Mouse (Mus musculus) layer of hippocampus, postnatal 10 days (tissue): ENCODE data around the gene Bag2. TPM values are rescaled to one million over a fixed set of nuclear protein-coding genes. Genes with fewer than 3 reads are reported as not detected.
A peak's percentile ranks its signal among the peaks of the same experiment; 100 is the strongest.

Experiments
- DNase-seq, 2 experiments: peaks; one replicate each; pipeline ENCODE4 v3.0.0; 2021; ENCODE audit warnings: low spot score in 2 of 2
- long read RNA-seq: library from polyadenylated mRNA; stranded (forward); transcript quantifications from one replicate; pipeline ENCODE4 v2.0.0, GENCODE M21; 2023
- total RNA-seq, 2 experiments: library from RNA; stranded (reverse); gene quantifications; 2 replicates each; pipeline ENCODE4 v1.2.3; 2021

The Bag2 gene
- 10 to 100 TPM; 16.6 to 20.9 TPM for total RNA-seq
- long read RNA-seq, transcript Bag2-201 (3 exons, 1,860 nt): major isoform, 10 of 34 reads
- long read RNA-seq, partial matches to known transcripts: 8 of 34 reads
- long read RNA-seq, other reads (novel, unspliced or antisense): 13 of 34 reads

GRCm38 (mm10) chr1:33757491-33758041, at the start of gene Bag2:
Gene Bag2, minus strand, starts transcription at chr1:33757795.
- peak; percentile 60 to 74 for DNase-seq

- no peak for DNase-seq
Observed at GRCm38 (mm10) chr1:33803323-33803722, 45.7 kb upstream of the Bag2 start.

- DNase-seq: no peak
Observed at GRCm38 (mm10) chr1:33799620-33800019, 42.0 kb upstream of the Bag2 start.

- DNase-seq: no peak
Observed at GRCm38 (mm10) chr1:33788493-33788892, 30.9 kb upstream of the Bag2 start.

- no peak for DNase-seq
Observed at GRCm38 (mm10) chr1:33788072-33788471, 30.5 kb upstream of the Bag2 start.

GRCm38 (mm10) chr1:33784561-33784960, 27.0 kb upstream of the Bag2 start:
- DNase-seq: no peak

- DNase-seq: peak in 1 of 2 experiments; percentile 25
Observed at GRCm38 (mm10) chr1:33776175-33776611, 18.6 kb upstream of the Bag2 start.

GRCm38 (mm10) chr1:33772106-33772505, 14.5 kb upstream of the Bag2 start:
- DNase-seq: no peak

GRCm38 (mm10) chr1:33771621-33772020, 14.0 kb upstream of the Bag2 start:
- DNase-seq: no peak

GRCm38 (mm10) chr1:33768827-33769226, 11.2 kb upstream of the Bag2 start:
- DNase-seq: no peak

- no peak for DNase-seq
Observed at GRCm38 (mm10) chr1:33768091-33768787, 10.6 kb upstream of the Bag2 start.

GRCm38 (mm10) chr1:33766520-33767508, 9.2 kb upstream of the Bag2 start:
- DNase-seq: no peak

- DNase-seq: no peak
Observed at GRCm38 (mm10) chr1:33765468-33766080, 8.0 kb upstream of the Bag2 start.

- DNase-seq: no peak
Observed at GRCm38 (mm10) chr1:33763826-33764225, 6.2 kb upstream of the Bag2 start.

- DNase-seq: no peak
Observed at GRCm38 (mm10) chr1:33758488-33758887, 893 bp upstream of the Bag2 start.

- no peak for DNase-seq
Observed at GRCm38 (mm10) chr1:33757033-33757413, 572 bp downstream of the Bag2 start.

- DNase-seq: no peak
Observed at GRCm38 (mm10) chr1:33756258-33757032, 1.1 kb downstream of the Bag2 start.

- DNase-seq: no peak
Observed at GRCm38 (mm10) chr1:33755799-33756198, 1.8 kb downstream of the Bag2 start.

GRCm38 (mm10) chr1:33754965-33755735, 2.4 kb downstream of the Bag2 start:
- no peak for DNase-seq

GRCm38 (mm10) chr1:33754089-33754488, 3.5 kb downstream of the Bag2 start:
- no peak for DNase-seq
